Comparison of ENCODE assay signal across 20 mouse cellular contexts in genomic region chr2:65072205-65072604, GRCm38 (mm10). TPM values are rescaled to one million over a fixed set of nuclear protein-coding genes. Genes with fewer than 3 reads are reported as not detected.
"Had no signal": no experiment of that assay in that cellular context is flagged by ENCODE, and none has a peak within 500 bp of the region (broad histone marks: within the 10 kb centered on the region; RNA-seq: fewer than 3 reads in every experiment).

No protein-coding gene starts in this region.

- DNase-seq: liver, postnatal 0 days; lung, adult 2 months; lung, postnatal 14 days; lung, postnatal 36 days; right cerebral cortex, postnatal 25 days; right cerebral cortex, postnatal 4 days; spleen, adult 18-20 months; thymus, adult 18-20 months; thymus, postnatal 14 days; thymus, postnatal 36 days had no signal

- ATAC-seq: liver, postnatal 0 days; lung, postnatal 0 days; midbrain, embryonic 15.5 days had no signal

- H3K4me1 ChIP-seq: liver, embryonic 15.5 days; lung, embryonic 15.5 days; megakaryocyte, embryonic 14.5 days; midbrain, embryonic 12.5 days; midbrain, embryonic 15.5 days; neural tube, embryonic 12.5 days had no signal

- H3K27ac ChIP-seq: liver, embryonic 15.5 days; lung, embryonic 15.5 days; macrophage; midbrain, embryonic 12.5 days; midbrain, embryonic 15.5 days; neural tube, embryonic 12.5 days had no signal

- H3K27me3 ChIP-seq: liver, embryonic 15.5 days; lung, embryonic 15.5 days; megakaryocyte, embryonic 14.5 days; midbrain, embryonic 12.5 days; midbrain, embryonic 15.5 days; neural tube, embryonic 12.5 days had no signal

- H3K4me3 ChIP-seq: liver, embryonic 15.5 days; lung, embryonic 15.5 days; megakaryocyte, embryonic 14.5 days; midbrain, embryonic 12.5 days; midbrain, embryonic 15.5 days; neural tube, embryonic 12.5 days had no signal

- H3K36me3 ChIP-seq: liver, embryonic 15.5 days; lung, embryonic 15.5 days; midbrain, embryonic 12.5 days; midbrain, embryonic 15.5 days; neural tube, embryonic 12.5 days had no signal

RNA-seq across cellular contexts. Expression of gene Grb14, which starts 47.4 kb away (rescaled TPM):
- total RNA-seq: monocyte, adult 5-6 weeks; neutrophil, adult 5-6 weeks had no signal
- polyA plus RNA-seq: macrophage had no signal
